Mouse (Mus musculus) E14TG2a.4 (cell line): ENCODE results near the gene Actl6b.

Source experiments
- CTCF ChIP-seq: conservative IDR thresholded peaks from 2 replicates; pipeline ENCODE4 v1.5.1; 2014; ENCODE audit warnings: low read length
- NANOG ChIP-seq: IDR thresholded peaks from 2 replicates; pipeline ENCODE4 v1.6.1; 2014; ENCODE audit warnings: borderline replicate concordance, low read length, mixed read lengths

- no peak for TF ChIP-seq CTCF
- TF ChIP-seq NANOG = no peak
Observed at GRCm38 (mm10) chr5:137535318-137535717, 18.0 kb upstream of the Actl6b start.
